Mouse (Mus musculus) layer of hippocampus, adult 2 months (tissue): ENCODE data around the gene Mcat. TPM values are rescaled to one million over a fixed set of nuclear protein-coding genes. Genes with fewer than 3 reads are reported as not detected.
A peak's percentile ranks its signal among the peaks of the same experiment; 100 is the strongest.

Experiments used
- DNase-seq, 2 experiments: peaks; one replicate each; pipeline ENCODE4 v3.0.0; 2022; ENCODE audit warnings: low spot score in 2 of 2
- H3K27ac ChIP-seq: fragments of 200-600 bp; 2 replicates; pipeline ENCODE4 v1.8.1; 2022
- H3K4me3 ChIP-seq: fragments of 200-600 bp; 2 replicates; pipeline ENCODE4 v1.8.1; 2022; ENCODE audit warnings: mild to moderate bottlenecking
- CTCF ChIP-seq: fragments of 200-600 bp; conservative IDR thresholded peaks from 2 replicates; pipeline ENCODE4 v1.8.1; 2022; ENCODE audit warnings: antibody characterized with exemption, mild to moderate bottlenecking, moderate library complexity
- long read RNA-seq, 2 experiments: library from polyadenylated mRNA; stranded (forward); transcript quantifications; one replicate each; pipeline ENCODE4 v2.0.0; 2021; ENCODE audit warnings: borderline mapping rate in 2 of 2
- total RNA-seq, 2 experiments: library from RNA; stranded (reverse); gene quantifications; 2 replicates each; pipeline ENCODE4 v1.2.3; 2021

Mcat gene
- 10 to 100 TPM; 24.2 to 28.7 TPM for total RNA-seq
- long read RNA-seq, experiment 1, transcript Mcat-201 (4 exons, 1,917 nt), result major isoform, 9 of 34 reads
- long read RNA-seq, experiment 1, partial matches to known transcripts, result 0 of 34 reads
- long read RNA-seq, experiment 1, other reads (novel, unspliced or antisense), result 23 of 34 reads
- long read RNA-seq, experiment 2, transcript Mcat-201 (4 exons, 1,917 nt), result major isoform, 15 of 50 reads
- long read RNA-seq, experiment 2, transcript Mcat-206 (3 exons, 740 nt), result minor isoform, 5 of 50 reads
- long read RNA-seq, experiment 2, partial matches to known transcripts, result 2 of 50 reads
- long read RNA-seq, experiment 2, other reads (novel, unspliced or antisense), result 28 of 50 reads

GRCm38 (mm10) chr15:83563327-83563856, at the start of gene Mcat, which contains the start of gene Tspo:
Mcat (minus strand) TSS chr15:83563787.
Tspo (plus strand) TSS chr15:83563592.
- Histone ChIP-seq H3K4me3 (peak within 1 kb of the TSS; percentile 57), H3K27ac (peak within 1 kb of the TSS; percentile 49)
- no peak for DNase-seq

GRCm38 (mm10) chr15:83607115-83607802, 43.7 kb upstream of the Mcat start:
- peak; percentile 86 for TF ChIP-seq CTCF
- Histone ChIP-seq H3K4me3 (no peak overlapping the region), H3K27ac (no peak overlapping the region)
- peak; percentile 44 to 68 for DNase-seq

More at GRCm38 (mm10) chr15:83563327-83563856, at the start of gene Mcat, which contains the start of gene Tspo:
- no peak for TF ChIP-seq CTCF

GRCm38 (mm10) chr15:83606700-83607099, 43.1 kb upstream of the Mcat start:
- no peak for TF ChIP-seq CTCF
- no peak for DNase-seq
- Histone ChIP-seq H3K27ac (no peak overlapping the region), H3K4me3 (no peak overlapping the region)

DNA sequence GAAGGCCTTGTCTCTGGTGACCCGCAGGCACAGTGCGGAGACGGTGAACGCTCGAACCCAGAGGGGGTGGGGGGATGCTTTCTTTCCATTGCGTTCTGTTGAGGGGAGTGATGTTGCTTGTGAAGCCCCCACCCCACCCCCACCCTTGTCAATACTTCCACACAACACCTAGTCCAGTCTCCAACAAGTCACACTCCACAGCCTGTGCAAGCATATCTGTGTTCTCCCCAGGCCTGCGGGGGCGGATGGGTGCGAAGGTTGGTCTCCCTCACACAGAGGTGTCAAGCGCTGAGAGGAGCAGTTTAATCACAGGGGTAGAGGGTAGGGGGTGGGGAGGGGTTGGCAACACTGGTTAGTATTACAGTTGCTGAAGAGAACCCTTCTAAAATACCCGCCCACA, 42.6 kb upstream of the Mcat start:
- DNase-seq, result no peak
- Histone ChIP-seq H3K4me3 (no peak overlapping the region), H3K27ac (no peak overlapping the region)
- TF ChIP-seq CTCF, result no peak

GRCm38 (mm10) chr15:83603426-83603825, 39.8 kb upstream of the Mcat start:
- TF ChIP-seq CTCF, result no peak
- DNase-seq, result no peak
- Histone ChIP-seq H3K27ac (no peak overlapping the region), H3K4me3 (no peak overlapping the region)

DNA sequence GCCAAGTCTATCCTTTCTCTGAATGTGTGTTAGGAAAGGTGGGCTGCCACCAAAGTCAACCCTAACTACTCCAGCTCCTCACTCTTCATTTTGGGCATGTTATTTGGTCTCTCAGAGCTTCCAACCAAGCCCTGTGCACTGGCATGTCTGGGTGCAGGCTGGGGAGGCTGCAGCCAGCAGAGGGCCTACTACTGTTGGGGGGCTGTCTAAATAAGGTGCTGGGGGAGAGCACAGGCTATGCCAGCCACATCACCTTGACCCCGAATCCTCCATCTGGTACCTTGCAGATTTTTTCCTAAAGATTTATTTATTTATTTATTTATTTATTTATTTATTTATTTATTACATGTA, 39.4 kb upstream of the Mcat start:
- Histone ChIP-seq H3K27ac (no peak overlapping the region), H3K4me3 (no peak overlapping the region)
- TF ChIP-seq CTCF, result peak; percentile 30
- no peak for DNase-seq

GRCm38 (mm10) chr15:83602372-83603045, 38.9 kb upstream of the Mcat start:
- TF ChIP-seq CTCF, result no peak
- DNase-seq, result no peak
- H3K27ac ChIP-seq, result no peak overlapping the region
- no peak overlapping the region for H3K4me3 ChIP-seq

- no peak for DNase-seq
- no peak overlapping the region for H3K4me3 ChIP-seq
- TF ChIP-seq CTCF, result no peak
- H3K27ac ChIP-seq, result no peak overlapping the region
Measured at GRCm38 (mm10) chr15:83601185-83601584, 37.6 kb upstream of the Mcat start.

DNA sequence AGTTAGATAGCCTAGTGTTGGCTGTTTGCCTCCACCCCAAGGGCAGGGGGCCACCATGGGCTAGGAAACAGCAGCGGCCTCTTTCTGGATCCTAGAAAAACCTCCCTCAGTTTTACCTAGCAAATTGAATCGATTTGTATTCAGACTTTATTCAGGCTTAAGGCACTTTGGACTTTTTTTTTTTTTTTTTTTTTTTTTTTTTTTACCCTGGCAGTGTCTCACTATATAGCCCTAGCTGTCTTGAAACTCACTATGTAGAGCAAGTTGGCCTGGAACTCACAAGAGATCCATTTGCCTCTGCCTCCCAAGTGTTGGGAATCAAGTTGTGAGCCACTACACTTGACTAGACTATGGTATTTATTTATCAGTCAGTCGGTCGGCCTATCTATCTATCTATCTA, 33.2 kb upstream of the Mcat start:
- TF ChIP-seq CTCF, result no peak
- no peak for DNase-seq

DNA sequence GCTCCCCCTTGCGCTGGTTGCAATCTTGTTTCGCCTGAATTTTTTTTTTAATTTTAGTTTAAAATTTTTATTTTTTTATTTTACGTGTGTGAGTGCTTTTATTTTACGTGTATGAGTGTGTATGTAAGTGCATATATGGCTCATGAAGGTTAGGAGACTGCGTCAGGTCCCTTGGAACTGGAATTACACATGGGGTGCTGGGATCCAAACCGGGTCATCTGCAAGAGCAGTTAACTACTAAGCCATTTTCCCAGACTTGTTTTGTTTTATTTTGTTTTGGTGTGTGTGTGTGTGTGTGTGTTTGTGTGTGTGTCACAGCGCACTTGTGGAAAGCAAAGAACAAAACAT, 31.8 kb upstream of the Mcat start:
- peak overlapping the region; percentile 79 for H3K4me3 ChIP-seq
- TF ChIP-seq CTCF, result peak; percentile 21; the same call in 1 of the 2 replicates
- peak overlapping the region; percentile 80 for H3K27ac ChIP-seq
- DNase-seq, result no peak

More for the DNA sequence above, 33.2 kb upstream of the Mcat start:
- no peak overlapping the region for H3K27ac ChIP-seq
- H3K4me3 ChIP-seq, result no peak overlapping the region

DNA sequence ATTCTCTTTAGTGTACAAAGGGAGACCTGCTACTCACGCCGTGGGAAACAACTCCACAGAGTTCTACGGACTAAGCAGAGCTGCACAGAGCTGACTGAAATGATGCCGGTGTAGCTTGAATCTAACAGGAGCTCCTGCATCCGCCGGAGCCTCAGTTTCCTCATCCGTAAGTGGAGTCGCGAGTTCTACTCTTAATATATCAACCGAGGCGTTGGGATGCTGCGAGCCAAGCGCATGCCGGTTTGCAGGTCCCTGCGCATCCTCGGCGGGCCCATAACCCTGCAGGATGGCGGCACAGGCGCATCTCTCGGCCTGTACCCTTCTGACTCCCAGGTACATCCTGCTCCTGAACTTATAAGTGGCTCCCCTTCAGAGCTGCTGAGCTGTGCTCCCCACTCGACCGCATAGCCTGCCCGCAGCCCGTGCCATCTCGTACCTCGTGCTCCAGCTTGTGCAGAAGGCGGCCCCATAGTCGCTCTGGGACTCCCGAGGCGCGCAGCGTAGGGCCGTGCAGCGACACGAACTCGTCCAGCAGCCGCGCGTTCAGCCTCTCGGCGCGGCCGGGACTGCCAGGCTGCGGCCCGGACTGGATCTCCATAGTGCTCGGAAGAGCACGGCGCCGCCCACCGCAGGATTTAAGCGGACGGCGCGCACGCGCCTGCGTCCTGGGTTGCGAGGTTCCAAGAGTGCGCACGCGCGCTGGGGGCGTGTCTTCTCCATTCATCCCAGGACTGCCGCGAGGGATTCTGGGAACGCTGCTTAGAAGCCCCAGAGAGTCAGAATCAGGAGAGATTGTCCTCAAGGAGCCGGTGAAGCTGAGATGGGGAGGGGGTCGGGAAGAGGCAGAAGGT, 31.2 kb upstream of the Mcat start, which contains the start of gene Ttll12:
Gene Ttll12, minus strand, starts transcription at position 645 of the 851 bp plus-strand sequence.
- no peak for TF ChIP-seq CTCF
- H3K4me3 ChIP-seq, result peak within 1 kb of the TSS; percentile 79
- H3K27ac ChIP-seq, result peak within 1 kb of the TSS; percentile 80
- peak; percentile 95 for DNase-seq

DNA sequence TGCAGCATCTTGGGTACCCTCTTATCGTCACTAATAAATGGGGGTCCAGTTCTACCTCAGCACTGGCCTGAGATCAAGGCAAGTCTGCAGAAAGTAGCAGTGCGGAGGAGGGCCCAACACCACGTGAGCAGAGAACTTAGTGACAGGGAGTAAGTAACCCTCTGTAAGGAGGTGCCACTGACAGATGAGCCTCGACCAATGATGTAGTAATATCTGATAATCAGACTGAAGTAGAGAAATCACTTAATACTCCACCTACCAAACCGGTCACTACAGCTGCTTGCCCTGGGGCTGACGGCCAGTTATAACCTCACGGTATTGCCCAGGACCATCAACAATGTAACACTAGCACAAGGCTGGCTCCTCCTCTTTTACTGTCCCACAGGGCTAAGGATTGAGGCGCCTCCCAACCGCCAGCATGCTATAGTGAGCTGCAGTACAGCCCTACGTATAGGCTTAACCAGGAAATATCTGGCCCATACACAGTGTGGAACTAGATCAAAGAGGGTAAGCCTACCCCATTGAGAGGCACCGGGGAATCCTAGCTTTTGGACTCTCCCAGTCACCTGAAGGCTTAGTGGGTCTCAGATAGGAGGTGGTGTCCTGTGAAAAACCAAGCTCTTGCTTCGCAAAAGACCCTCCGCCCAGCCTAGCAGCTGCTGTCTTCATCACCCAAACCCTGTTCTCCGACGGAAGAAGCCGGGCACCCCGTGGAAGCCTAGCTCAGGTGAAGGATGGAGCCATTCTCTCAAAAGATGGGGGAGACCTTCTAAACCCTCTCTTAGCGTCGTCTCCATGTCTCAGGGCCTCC, 30.3 kb upstream of the Mcat start:
- DNase-seq, result no peak
- Histone ChIP-seq H3K4me3 (peak overlapping the region; percentile 79), H3K27ac (peak overlapping the region; percentile 80; the same call in 1 of the 2 replicates)
- no peak for TF ChIP-seq CTCF
